Mouse (Mus musculus): ENCODE results near the gene Ergic1.

The Ergic1 gene

GRCm38 (mm10) chr17:26633926-26634325 lies 72.6 kb downstream of the Ergic1 start:
- DNase-seq, result no peak

- no peak for DNase-seq
Observed at GRCm38 (mm10) chr17:26634539-26634938, 73.2 kb downstream of the Ergic1 start.

- no peak for DNase-seq
Observed at GRCm38 (mm10) chr17:26635951-26636350, 74.7 kb downstream of the Ergic1 start.

GRCm38 (mm10) chr17:26637851-26638250 lies 76.6 kb downstream of the Ergic1 start:
- no peak for DNase-seq

GRCm38 (mm10) chr17:26638655-26639054 lies 77.4 kb downstream of the Ergic1 start:
- DNase-seq, result peak; percentile 84

- DNase-seq, result no peak
Observed at GRCm38 (mm10) chr17:26639791-26640190, 78.5 kb downstream of the Ergic1 start.

GRCm38 (mm10) chr17:26640286-26640740 lies 79.0 kb downstream of the Ergic1 start:
- DNase-seq, result no peak

GRCm38 (mm10) chr17:26643456-26643855 lies 82.2 kb downstream of the Ergic1 start:
- no peak for DNase-seq

- no peak for DNase-seq
Observed at GRCm38 (mm10) chr17:26643993-26644392, 82.7 kb downstream of the Ergic1 start.

- DNase-seq, result no peak
Observed at GRCm38 (mm10) chr17:26644509-26645410, 83.5 kb downstream of the Ergic1 start.

GRCm38 (mm10) chr17:26645411-26645854 lies 84.1 kb downstream of the Ergic1 start:
- DNase-seq, result no peak

- no peak for DNase-seq
Observed at GRCm38 (mm10) chr17:26647283-26647682, 86.0 kb downstream of the Ergic1 start.

GRCm38 (mm10) chr17:26649565-26649964 lies 88.3 kb downstream of the Ergic1 start:
- no peak for DNase-seq

GRCm38 (mm10) chr17:26650451-26651363 lies 89.4 kb downstream of the Ergic1 start:
- DNase-seq, result no peak

GRCm38 (mm10) chr17:26658854-26659572 lies 97.7 kb downstream of the Ergic1 start:
- no peak for DNase-seq

- DNase-seq, result no peak
Observed at GRCm38 (mm10) chr17:26659573-26659915, 98.3 kb downstream of the Ergic1 start.

GRCm38 (mm10) chr17:26660192-26660912 lies 99.1 kb downstream of the Ergic1 start:
- DNase-seq, result peak; percentile 79 to 80

- no peak for DNase-seq
Observed at GRCm38 (mm10) chr17:26662204-26662603, 100.9 kb downstream of the Ergic1 start.

GRCm38 (mm10) chr17:26662978-26663683 lies 101.8 kb downstream of the Ergic1 start, which contains the start of gene Atp6v0e:
Atp6v0e (plus strand) TSS chr17:26663231.
- peak; percentile 97 for DNase-seq

GRCm38 (mm10) chr17:26665600-26665999 lies 104.3 kb downstream of the Ergic1 start:
- no peak for DNase-seq

- no peak for DNase-seq
Observed at GRCm38 (mm10) chr17:26671268-26671667, 110.0 kb downstream of the Ergic1 start.

Data from B cell, adult 2 months (primary cell).